Mouse (Mus musculus): Measurements from ENCODE around the gene Dppa2. TPM values are rescaled to one million over a fixed set of nuclear protein-coding genes. Genes with fewer than 3 reads are reported as not detected.
A peak's percentile ranks its signal among the peaks of the same experiment; 100 is the strongest.
"Not testable (repeated sequence)": the region's sequence is repeated elsewhere in the genome, so short reads cannot be mapped to it uniquely, and the experiment has no call there.

Gene Dppa2
- polyA plus RNA-seq, 1 experiment from 2014 or later = not detected

- H3K9ac ChIP-seq (ENCODE audit: low read depth, low read length) = no peak overlapping the region
These were observed 20.9 kb upstream of the Dppa2 start for GRCm38 (mm10) chr16:48282801-48283200.

GRCm38 (mm10) chr16:48283517-48283916, 20.2 kb upstream of the Dppa2 start, which contains the start of gene Dppa4:
Gene Dppa4, plus strand, starts transcription at chr16:48283733.
- Histone ChIP-seq H3K4me2 (ENCODE audit: low read length) (no peak within 1 kb of the TSS), H3K4me3 (replicated peaks; ENCODE audit: low read depth, low read length) (no peak within 1 kb of the TSS), H3K36me3 (ENCODE audit: insufficient read depth, low read length) (no peaks in the 10 kb centered on the region), H3K9ac (ENCODE audit: low read depth, low read length) (no peak within 1 kb of the TSS), H3K9me3 (replicated peaks; ENCODE audit: low read length) (no peaks in the 10 kb centered on the region), H3K27me3 (ENCODE audit: insufficient read depth, low read length) (no peaks in the 10 kb centered on the region), H3K27ac (no peak within 1 kb of the TSS), H3K4me1 (replicated peaks; ENCODE audit: insufficient read depth, low read length) (no peaks in the 10 kb centered on the region)
- no peak for ATAC-seq (replicated peaks; ENCODE audit: low FRiP score, low read depth)
- no peak for TF ChIP-seq CTCF (IDR thresholded peaks at IDR 0.05; ENCODE audit: low read depth)
- WGBS = 77% methylated on average over 4 of the region's 4 CpGs
- DNase-seq (ENCODE audit: low spot score) = no peak

More at GRCm38 (mm10) chr16:48282801-48283200, 20.9 kb upstream of the Dppa2 start:
- no peak overlapping the region for H3K27ac ChIP-seq
- WGBS = 72% methylated on average over 1 of the region's 1 CpGs
- no peaks in the 10 kb centered on the region for H3K4me1 ChIP-seq (replicated peaks; ENCODE audit: insufficient read depth, low read length)
- no peak for ATAC-seq (replicated peaks; ENCODE audit: low FRiP score, low read depth)
- H3K4me3 ChIP-seq (replicated peaks; ENCODE audit: low read depth, low read length) = no peak overlapping the region
- no peaks in the 10 kb centered on the region for H3K27me3 ChIP-seq (ENCODE audit: insufficient read depth, low read length)
- no peaks in the 10 kb centered on the region for H3K36me3 ChIP-seq (ENCODE audit: insufficient read depth, low read length)
- TF ChIP-seq CTCF (IDR thresholded peaks at IDR 0.05; ENCODE audit: low read depth) = no peak
- DNase-seq (ENCODE audit: low spot score) = no peak
- no peaks in the 10 kb centered on the region for H3K9me3 ChIP-seq (replicated peaks; ENCODE audit: low read length)
- H3K4me2 ChIP-seq (ENCODE audit: low read length) = no peak overlapping the region

GRCm38 (mm10) chr16:48285517-48285916, 18.2 kb upstream of the Dppa2 start:
- Histone ChIP-seq H3K4me2 (ENCODE audit: low read length) (no peak overlapping the region), H3K36me3 (ENCODE audit: insufficient read depth, low read length) (no peaks in the 10 kb centered on the region), H3K9ac (ENCODE audit: low read depth, low read length) (no peak overlapping the region), H3K9me3 (replicated peaks; ENCODE audit: low read length) (no peaks in the 10 kb centered on the region), H3K27me3 (ENCODE audit: insufficient read depth, low read length) (no peaks in the 10 kb centered on the region), H3K4me3 (replicated peaks; ENCODE audit: low read depth, low read length) (no peak overlapping the region), H3K27ac (no peak overlapping the region), H3K4me1 (replicated peaks; ENCODE audit: insufficient read depth, low read length) (no peaks in the 10 kb centered on the region)
- DNase-seq (ENCODE audit: low spot score) = no peak
- no peak for ATAC-seq (replicated peaks; ENCODE audit: low FRiP score, low read depth)
- no peak for TF ChIP-seq CTCF (IDR thresholded peaks at IDR 0.05; ENCODE audit: low read depth)
- WGBS = 97% methylated on average over 4 of the region's 4 CpGs

DNA sequence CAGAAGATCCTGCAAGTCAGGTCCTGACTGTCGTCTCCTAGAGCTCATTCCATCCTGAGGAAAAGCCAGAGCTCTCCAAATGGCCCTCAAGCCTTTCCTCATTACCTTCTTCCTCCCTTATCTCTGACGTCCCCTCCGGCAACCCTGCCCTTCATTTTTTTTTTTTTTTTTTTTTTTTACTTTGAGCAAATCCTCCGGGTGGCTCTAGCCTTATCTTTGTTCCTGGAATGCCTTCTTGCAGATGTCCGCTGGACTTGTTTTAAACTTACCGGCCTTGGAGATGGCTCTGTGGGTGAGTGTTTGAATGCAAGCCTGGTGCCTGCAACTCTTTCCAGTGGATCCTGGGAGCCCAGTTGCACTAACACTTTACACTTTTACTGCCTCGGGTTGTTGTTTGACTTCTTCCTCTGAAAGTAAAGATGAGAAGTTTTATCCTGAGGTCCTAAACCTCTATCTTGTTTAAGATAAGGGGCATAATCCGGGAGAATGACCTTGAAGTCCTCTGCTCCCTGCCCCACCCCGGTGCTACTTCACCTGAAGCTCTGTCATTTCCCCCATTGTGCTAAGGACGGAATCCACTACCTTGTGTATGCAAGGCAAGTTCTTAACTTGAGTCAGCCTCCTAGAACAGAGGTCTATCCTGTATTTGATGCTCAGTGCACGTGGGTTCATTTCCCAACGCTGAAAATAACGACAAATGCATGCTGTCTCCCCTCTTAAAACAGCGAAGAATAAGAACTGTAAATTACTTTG, 6.1 kb upstream of the Dppa2 start:
- H3K9me3 ChIP-seq (replicated peaks; ENCODE audit: low read length) = no peaks in the 10 kb centered on the region
- no peak overlapping the region for H3K4me3 ChIP-seq (replicated peaks; ENCODE audit: low read depth, low read length)
- H3K27ac ChIP-seq = no peak overlapping the region
- ATAC-seq (replicated peaks; ENCODE audit: low FRiP score, low read depth) = no peak
- H3K36me3 ChIP-seq (ENCODE audit: insufficient read depth, low read length) = no peaks in the 10 kb centered on the region
- H3K27me3 ChIP-seq (ENCODE audit: insufficient read depth, low read length) = no peaks in the 10 kb centered on the region
- H3K4me1 ChIP-seq (replicated peaks; ENCODE audit: insufficient read depth, low read length) = no peaks in the 10 kb centered on the region
- DNase-seq (ENCODE audit: low spot score) = no peak
- no peak overlapping the region for H3K4me2 ChIP-seq (ENCODE audit: low read length)
- H3K9ac ChIP-seq (ENCODE audit: low read depth, low read length) = no peak overlapping the region
- TF ChIP-seq CTCF (IDR thresholded peaks at IDR 0.05; ENCODE audit: low read depth) = no peak
- WGBS = 70% methylated on average over 14 of the region's 14 CpGs

DNA sequence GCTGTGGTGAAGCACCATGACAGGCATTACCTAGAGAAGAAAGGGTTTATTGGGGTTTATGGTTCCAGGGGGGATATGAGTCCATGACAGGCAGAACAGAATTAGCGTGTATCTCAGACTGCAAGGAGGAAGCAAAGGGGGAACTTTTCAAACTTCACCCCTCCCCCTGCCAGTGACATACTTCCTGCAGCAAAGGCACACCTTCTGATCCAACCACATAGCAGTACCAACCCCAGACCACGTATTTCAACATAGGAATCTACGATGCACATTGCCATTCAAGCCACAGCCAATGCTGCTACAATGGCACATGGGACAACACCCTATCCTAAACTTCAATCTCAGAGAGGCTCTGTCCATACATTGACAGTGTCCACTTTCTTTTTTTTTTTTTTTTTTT, 3.8 kb upstream of the Dppa2 start:
- H3K4me1 ChIP-seq (replicated peaks; ENCODE audit: insufficient read depth, low read length) = no peaks in the 10 kb centered on the region
- WGBS = 73% methylated on average over 3 of the region's 3 CpGs
- H3K4me2 ChIP-seq (ENCODE audit: low read length) = no peak overlapping the region
- DNase-seq (ENCODE audit: low spot score) = no peak
- no peaks in the 10 kb centered on the region for H3K9me3 ChIP-seq (replicated peaks; ENCODE audit: low read length)
- TF ChIP-seq CTCF (IDR thresholded peaks at IDR 0.05; ENCODE audit: low read depth) = no peak
- ATAC-seq (replicated peaks; ENCODE audit: low FRiP score, low read depth) = no peak
- no peaks in the 10 kb centered on the region for H3K27me3 ChIP-seq (ENCODE audit: insufficient read depth, low read length)
- H3K9ac ChIP-seq (ENCODE audit: low read depth, low read length) = no peak overlapping the region
- no peaks in the 10 kb centered on the region for H3K36me3 ChIP-seq (ENCODE audit: insufficient read depth, low read length)
- no peak overlapping the region for H3K4me3 ChIP-seq (replicated peaks; ENCODE audit: low read depth, low read length)
- no peak overlapping the region for H3K27ac ChIP-seq

- H3K4me2 ChIP-seq (ENCODE audit: low read length) = no peak overlapping the region
- H3K9ac ChIP-seq (ENCODE audit: low read depth, low read length) = no peak overlapping the region
- no peaks in the 10 kb centered on the region for H3K36me3 ChIP-seq (ENCODE audit: insufficient read depth, low read length)
- WGBS = 74% methylated on average over 3 of the region's 3 CpGs
- H3K9me3 ChIP-seq (replicated peaks; ENCODE audit: low read length) = no peaks in the 10 kb centered on the region
- ATAC-seq (replicated peaks; ENCODE audit: low FRiP score, low read depth) (no peak), DNase-seq (ENCODE audit: low spot score) (peak; percentile 6)
- H3K27ac ChIP-seq = no peak overlapping the region
- TF ChIP-seq CTCF (IDR thresholded peaks at IDR 0.05; ENCODE audit: low read depth) = no peak
- no peaks in the 10 kb centered on the region for H3K4me1 ChIP-seq (replicated peaks; ENCODE audit: insufficient read depth, low read length)
- H3K27me3 ChIP-seq (ENCODE audit: insufficient read depth, low read length) = no peaks in the 10 kb centered on the region
- no peak overlapping the region for H3K4me3 ChIP-seq (replicated peaks; ENCODE audit: low read depth, low read length)
These were observed 275 bp downstream of the Dppa2 start for GRCm38 (mm10) chr16:48303983-48304382.

DNA sequence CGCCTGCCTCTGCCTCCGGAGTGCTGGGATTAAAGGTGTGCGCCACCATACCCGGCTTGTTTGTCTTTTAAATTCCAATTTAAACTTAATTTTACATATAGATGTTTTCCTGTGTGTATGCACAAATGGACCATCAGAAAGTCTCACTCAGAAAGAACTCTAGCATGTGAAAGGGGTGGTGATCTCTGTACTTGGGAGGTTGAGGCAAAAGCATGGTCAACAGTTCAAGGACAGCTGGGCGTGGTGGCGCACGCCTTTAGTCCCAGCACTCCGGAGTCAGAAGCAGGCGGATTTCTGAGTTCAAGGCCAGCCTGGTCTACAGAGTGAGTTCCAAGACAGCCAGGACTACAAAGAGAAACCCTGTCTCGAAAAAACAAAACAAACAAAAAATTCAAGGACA, 5.2 kb downstream of the Dppa2 start:
- not testable (repeated sequence) for H3K4me3 ChIP-seq (replicated peaks; ENCODE audit: low read depth, low read length); H3K9ac ChIP-seq (ENCODE audit: low read depth, low read length); H3K9me3 ChIP-seq (replicated peaks; ENCODE audit: low read length); H3K4me1 ChIP-seq (replicated peaks; ENCODE audit: insufficient read depth, low read length); H3K4me2 ChIP-seq (ENCODE audit: low read length); ATAC-seq (replicated peaks; ENCODE audit: low FRiP score, low read depth); H3K27me3 ChIP-seq (ENCODE audit: insufficient read depth, low read length); DNase-seq (ENCODE audit: low spot score); H3K27ac ChIP-seq; H3K36me3 ChIP-seq (ENCODE audit: insufficient read depth, low read length)
- 93% methylated on average over 10 of the region's 10 CpGs for WGBS

Data from kidney, postnatal 0 days (tissue).